Mouse (Mus musculus): Measurements from ENCODE around the gene Nicn1. TPM values are rescaled to one million over a fixed set of nuclear protein-coding genes. Genes with fewer than 3 reads are reported as not detected.

Gene Nicn1
- polyA plus RNA-seq, 1 experiment from 2014 or later: 45.0 TPM

DNA sequence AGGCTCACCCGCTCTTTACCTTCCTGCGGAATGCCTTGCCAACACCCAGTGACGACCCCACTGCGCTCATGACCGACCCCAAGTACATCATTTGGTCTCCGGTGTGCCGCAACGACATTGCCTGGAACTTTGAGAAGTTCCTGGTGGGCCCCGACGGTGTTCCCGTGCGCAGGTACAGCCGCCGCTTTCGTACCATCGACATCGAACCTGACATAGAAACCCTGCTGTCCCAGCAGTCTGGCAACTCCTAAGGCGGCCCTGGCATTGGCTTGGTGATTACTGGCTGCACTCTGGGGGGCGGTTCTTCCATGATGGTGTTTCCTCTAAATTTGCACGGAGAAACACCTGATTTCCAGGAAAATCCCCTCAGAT, 49.6 kb downstream of the Nicn1 start:
- peaks cover 18% of the 10 kb centered on the region for H3K36me3 ChIP-seq
- H3K27me3 ChIP-seq: no peaks in the 10 kb centered on the region
- 13% methylated on average over 20 of the region's 20 CpGs for WGBS
- peak overlapping the region; percentile 85 for H3K4me2 ChIP-seq
- peak overlapping the region; percentile 97 for H3K27ac ChIP-seq
- H3K4me1 ChIP-seq (replicated peaks): peaks cover 24% of the 10 kb centered on the region
- H3K9ac ChIP-seq (replicated peaks): peak overlapping the region; percentile 91
- peak overlapping the region; percentile 81 for H3K4me3 ChIP-seq (replicated peaks)
- no peak for ATAC-seq (ENCODE audit: insufficient number of reproducible peaks, insufficient read depth, low FRiP score, low TSS enrichment, low read depth)
- H3K9me3 ChIP-seq: no peaks in the 10 kb centered on the region

DNA sequence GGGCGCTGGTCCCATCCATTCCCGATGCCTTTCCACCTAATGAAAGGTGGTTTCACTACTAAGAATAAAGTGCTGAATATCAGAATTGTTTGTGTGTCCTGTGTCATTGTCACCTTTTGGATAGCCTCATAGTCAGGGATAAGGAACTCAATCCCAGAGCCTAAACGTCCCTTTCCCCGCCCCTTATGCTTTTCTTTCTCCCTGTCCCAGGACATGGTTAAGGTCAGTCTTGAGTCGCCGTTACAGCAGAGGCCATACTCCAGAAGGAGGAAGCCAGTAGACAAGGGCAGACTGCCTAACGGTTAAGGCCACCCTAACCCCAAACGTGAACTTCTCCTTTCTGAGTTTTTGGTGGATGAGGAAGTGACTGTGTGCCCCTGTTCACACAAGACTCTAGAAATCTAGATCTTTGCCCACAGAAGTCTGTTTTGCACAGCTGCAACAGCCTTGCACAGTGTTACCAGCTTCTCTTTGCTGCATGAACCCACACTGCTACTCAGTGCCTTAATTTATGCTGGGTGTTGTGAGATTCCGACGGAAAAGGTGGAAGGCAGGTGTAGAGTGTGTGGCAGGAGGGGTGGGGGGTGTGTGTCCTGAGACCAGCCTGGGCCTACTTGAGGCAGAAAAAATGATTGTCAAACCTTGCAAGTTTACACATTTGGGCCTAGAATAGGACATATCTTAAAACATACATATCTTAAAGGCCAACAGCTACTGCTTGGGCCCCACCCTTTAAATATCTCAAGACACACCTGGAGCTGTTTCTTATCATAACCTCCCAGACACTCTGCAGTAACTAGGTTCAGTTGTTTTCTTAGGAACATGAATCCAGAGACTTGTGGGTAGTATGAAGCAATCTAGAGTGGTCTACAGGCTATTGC, 50.3 kb downstream of the Nicn1 start:
- ATAC-seq (ENCODE audit: insufficient number of reproducible peaks, insufficient read depth, low FRiP score, low TSS enrichment, low read depth): no peak
- H3K27ac ChIP-seq: peak overlapping the region; percentile 97
- H3K4me1 ChIP-seq (replicated peaks): peaks cover 24% of the 10 kb centered on the region
- no peaks in the 10 kb centered on the region for H3K9me3 ChIP-seq
- peak overlapping the region; percentile 85 for H3K4me2 ChIP-seq
- H3K27me3 ChIP-seq: no peaks in the 10 kb centered on the region
- peak overlapping the region; percentile 81 for H3K4me3 ChIP-seq (replicated peaks)
- WGBS: 62% methylated on average over 10 of the region's 10 CpGs
- H3K9ac ChIP-seq (replicated peaks): peak overlapping the region; percentile 91
- H3K36me3 ChIP-seq: peaks cover 11% of the 10 kb centered on the region

DNA sequence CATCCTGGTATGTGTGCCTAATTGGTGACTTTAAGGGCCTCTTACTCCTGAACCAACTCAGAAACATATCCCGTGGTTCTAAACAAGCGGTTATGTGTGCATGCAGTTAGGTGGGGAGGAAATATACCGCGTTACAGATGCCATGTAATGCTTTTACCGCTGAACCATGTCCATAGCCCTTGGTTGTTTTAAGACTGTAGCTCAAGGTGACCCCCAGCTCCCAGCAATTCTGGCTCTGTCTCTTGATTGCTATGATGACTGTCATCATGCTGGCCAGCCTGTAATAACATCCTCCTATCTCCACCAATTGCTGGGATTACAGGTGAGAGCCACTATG, 50.9 kb downstream of the Nicn1 start:
- 84% methylated on average over 5 of the region's 5 CpGs for WGBS
- Histone ChIP-seq H3K27me3 (no peaks in the 10 kb centered on the region), H3K36me3 (peaks cover 5% of the 10 kb centered on the region), H3K9me3 (no peaks in the 10 kb centered on the region), H3K4me2 (no peak overlapping the region), H3K4me3 (replicated peaks) (no peak overlapping the region), H3K27ac (peak overlapping the region; percentile 7; the same call in 1 of the 2 replicates), H3K9ac (replicated peaks) (no peak overlapping the region), H3K4me1 (replicated peaks) (peaks cover 24% of the 10 kb centered on the region)
- no peak for ATAC-seq (ENCODE audit: insufficient number of reproducible peaks, insufficient read depth, low FRiP score, low TSS enrichment, low read depth)

DNA sequence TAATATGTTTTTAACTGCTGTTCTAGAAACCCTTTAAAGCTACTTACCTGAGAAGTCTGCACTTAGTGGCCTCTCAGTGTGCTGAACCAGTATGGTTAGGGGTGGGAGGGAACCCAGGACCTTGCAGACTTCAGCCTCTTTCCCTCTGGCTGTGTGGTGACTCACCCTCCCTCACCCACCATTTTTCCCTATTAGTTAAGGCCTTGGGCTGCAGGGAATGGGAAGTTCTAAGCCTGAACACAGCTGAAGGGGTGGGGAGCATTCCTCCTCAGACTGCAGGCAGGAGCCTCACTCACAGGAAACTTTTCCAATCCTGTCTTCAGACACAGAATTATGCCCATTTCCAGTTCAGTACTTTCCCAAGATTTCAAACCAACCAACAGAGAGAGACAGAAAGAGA, 51.6 kb downstream of the Nicn1 start:
- H3K9ac ChIP-seq (replicated peaks): no peak overlapping the region
- H3K4me2 ChIP-seq: no peak overlapping the region
- no peaks in the 10 kb centered on the region for H3K9me3 ChIP-seq
- no peak overlapping the region for H3K4me3 ChIP-seq (replicated peaks)
- no peak for ATAC-seq (ENCODE audit: insufficient number of reproducible peaks, insufficient read depth, low FRiP score, low TSS enrichment, low read depth)
- H3K27me3 ChIP-seq: no peaks in the 10 kb centered on the region
- peaks cover 4% of the 10 kb centered on the region; the same call in 1 of the 2 replicates for H3K36me3 ChIP-seq
- 0 out of 2 replicates have a peak overlapping the region, but pooled peaks have one; percentile 29 for H3K27ac ChIP-seq
- peaks cover 26% of the 10 kb centered on the region for H3K4me1 ChIP-seq (replicated peaks)

DNA sequence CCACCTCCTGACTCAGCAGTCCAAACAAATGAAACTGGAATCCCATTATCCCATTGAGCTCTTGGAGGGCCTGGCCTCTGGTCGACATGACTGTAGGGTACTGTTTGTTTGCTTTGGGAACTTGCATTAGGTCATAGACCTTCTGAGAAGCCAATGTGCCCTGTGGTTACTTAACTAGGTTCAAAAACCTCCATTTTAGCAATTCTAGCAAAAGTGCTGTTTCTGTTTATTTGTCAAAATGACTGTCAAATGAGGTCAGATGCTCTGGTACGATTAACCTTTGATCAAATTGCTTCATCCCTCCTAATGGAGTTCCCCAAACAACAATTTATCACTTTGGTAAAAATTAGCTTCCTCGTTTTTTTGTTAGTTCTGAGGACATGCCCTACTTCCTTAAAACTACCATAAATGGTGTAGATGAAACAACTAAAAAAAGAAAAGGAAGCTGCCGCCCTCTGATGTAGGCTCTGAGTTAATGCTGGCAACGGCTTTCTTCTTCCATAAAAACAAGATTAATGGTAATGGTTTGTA, 52.1 kb downstream of the Nicn1 start:
- H3K36me3 ChIP-seq: peaks cover 4% of the 10 kb centered on the region; the same call in 1 of the 2 replicates
- ATAC-seq (ENCODE audit: insufficient number of reproducible peaks, insufficient read depth, low FRiP score, low TSS enrichment, low read depth): no peak
- no peak overlapping the region for H3K9ac ChIP-seq (replicated peaks)
- no peak overlapping the region for H3K4me2 ChIP-seq
- 38% methylated on average over 5 of the region's 5 CpGs for WGBS
- H3K9me3 ChIP-seq: no peaks in the 10 kb centered on the region
- H3K27me3 ChIP-seq: no peaks in the 10 kb centered on the region
- no peak overlapping the region for H3K4me3 ChIP-seq (replicated peaks)
- peaks cover 28% of the 10 kb centered on the region for H3K4me1 ChIP-seq (replicated peaks)
- 0 out of 2 replicates have a peak overlapping the region, but pooled peaks have one; percentile 29 for H3K27ac ChIP-seq

DNA sequence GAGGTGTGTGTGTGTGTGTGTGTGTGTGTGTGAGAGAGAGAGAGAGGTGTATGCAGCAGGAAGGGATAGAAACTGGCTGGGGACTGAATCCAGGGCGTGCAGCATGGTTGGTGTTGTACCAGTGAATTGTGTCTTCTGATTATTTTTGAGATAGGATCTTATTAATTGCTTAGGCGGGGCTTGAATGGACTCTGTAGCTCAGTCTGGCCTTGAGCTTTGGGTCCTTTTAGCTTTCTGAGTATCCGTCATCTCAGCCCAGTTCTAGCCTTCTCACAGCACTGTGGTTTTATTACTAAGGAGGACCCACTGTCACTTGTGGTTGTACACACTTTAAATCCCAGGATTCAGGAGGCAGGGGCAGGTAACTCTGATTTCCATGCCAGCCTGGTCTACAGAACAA, 53.1 kb downstream of the Nicn1 start:
- Histone ChIP-seq H3K9me3 (no peaks in the 10 kb centered on the region), H3K27me3 (no peaks in the 10 kb centered on the region), H3K27ac (no peak overlapping the region), H3K36me3 (peaks cover 4% of the 10 kb centered on the region; the same call in 1 of the 2 replicates), H3K4me1 (replicated peaks) (peaks cover 27% of the 10 kb centered on the region), H3K4me3 (replicated peaks) (no peak overlapping the region), H3K9ac (replicated peaks) (no peak overlapping the region), H3K4me2 (no peak overlapping the region)
- no peak for ATAC-seq (ENCODE audit: insufficient number of reproducible peaks, insufficient read depth, low FRiP score, low TSS enrichment, low read depth)
- 78% methylated on average over 3 of the region's 3 CpGs for WGBS

DNA sequence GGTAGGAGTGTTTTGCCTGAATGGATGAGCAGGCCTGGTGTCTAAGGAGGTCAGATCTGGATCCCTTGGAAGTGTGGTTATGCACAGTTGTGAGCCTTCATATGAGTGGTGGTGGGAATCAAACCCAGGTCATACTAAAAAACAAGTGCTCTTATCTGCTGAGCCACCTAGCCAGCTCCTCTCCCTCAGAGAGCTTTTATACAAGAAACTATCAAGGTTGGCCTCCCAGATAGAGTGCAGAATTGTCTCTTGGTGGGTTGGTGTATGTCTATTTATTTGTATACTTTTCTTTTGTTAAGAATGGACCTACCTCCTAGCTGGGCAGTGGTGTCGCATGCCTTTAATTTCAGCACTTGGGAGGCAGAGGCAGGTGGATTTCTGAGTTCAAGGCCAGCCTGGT, 53.6 kb downstream of the Nicn1 start:
- Histone ChIP-seq H3K27me3 (no peaks in the 10 kb centered on the region), H3K36me3 (peaks cover 4% of the 10 kb centered on the region; the same call in 1 of the 2 replicates), H3K4me3 (replicated peaks) (no peak overlapping the region), H3K4me1 (replicated peaks) (peaks cover 27% of the 10 kb centered on the region), H3K27ac (no peak overlapping the region), H3K4me2 (no peak overlapping the region), H3K9ac (replicated peaks) (no peak overlapping the region), H3K9me3 (no peaks in the 10 kb centered on the region)
- no peak for ATAC-seq (ENCODE audit: insufficient number of reproducible peaks, insufficient read depth, low FRiP score, low TSS enrichment, low read depth)
- 89% methylated on average over 1 of the region's 1 CpGs for WGBS

DNA sequence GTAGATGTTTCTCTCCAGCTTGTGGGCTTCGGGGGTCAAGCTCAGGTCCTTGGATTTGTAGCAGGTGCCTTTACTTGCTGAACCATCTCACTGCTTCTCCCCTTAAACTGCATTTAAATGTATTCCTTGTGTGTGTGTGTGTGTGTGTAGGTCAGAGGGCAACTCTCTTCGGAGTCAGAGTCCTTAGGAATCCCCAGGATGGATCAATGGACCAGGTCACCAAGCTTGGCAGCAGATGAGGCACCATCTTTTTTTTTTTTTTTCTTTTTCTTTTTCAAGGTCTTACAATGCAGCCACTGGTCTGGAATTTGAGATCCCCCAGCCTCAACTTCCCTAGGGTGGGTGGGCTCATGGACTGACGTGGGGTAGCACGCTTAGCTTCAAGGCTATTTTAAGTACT, 54.2 kb downstream of the Nicn1 start:
- Histone ChIP-seq H3K4me1 (replicated peaks) (peaks cover 33% of the 10 kb centered on the region), H3K4me3 (replicated peaks) (no peak overlapping the region), H3K27ac (no peak overlapping the region), H3K36me3 (peaks cover 4% of the 10 kb centered on the region; the same call in 1 of the 2 replicates), H3K9ac (replicated peaks) (no peak overlapping the region), H3K27me3 (no peaks in the 10 kb centered on the region), H3K9me3 (no peaks in the 10 kb centered on the region), H3K4me2 (no peak overlapping the region)
- no peak for ATAC-seq (ENCODE audit: insufficient number of reproducible peaks, insufficient read depth, low FRiP score, low TSS enrichment, low read depth)
- WGBS: 80% methylated on average over 4 of the region's 4 CpGs

Other genes with a start within 250 kb of the Nicn1 start
- gene Gmppb, start 241.2 kb upstream of the Nicn1 start, polyA plus RNA-seq (2016; fragmentation: Nextera tagmentation; extraction: Ambion mirVana): 22.5 and 25.5 TPM in 2 replicates
- gene Amigo3, start 237.3 kb upstream of the Nicn1 start, polyA plus RNA-seq (2016; fragmentation: Nextera tagmentation; extraction: Ambion mirVana): 3.1 and 3.7 TPM in 2 replicates
- gene Mst1, start 210.0 kb upstream of the Nicn1 start, polyA plus RNA-seq (2016; fragmentation: Nextera tagmentation; extraction: Ambion mirVana): 0.18 and 0.51 TPM in 2 replicates
- gene Rnf123, start 207.1 kb upstream of the Nicn1 start, polyA plus RNA-seq (2016; fragmentation: Nextera tagmentation; extraction: Ambion mirVana): 30.5 and 38.0 TPM in 2 replicates
- gene Apeh, start 195.8 kb upstream of the Nicn1 start, polyA plus RNA-seq (2016; fragmentation: Nextera tagmentation; extraction: Ambion mirVana): 56.9 and 57.9 TPM in 2 replicates
- gene Bsn, start 100.0 kb upstream of the Nicn1 start, polyA plus RNA-seq (2016; fragmentation: Nextera tagmentation; extraction: Ambion mirVana): 1.1 and 1.2 TPM in 2 replicates
- 45.7 and 53.3 TPM in 2 replicates for gene Dag1, start 26.5 kb upstream of the Nicn1 start, polyA plus RNA-seq (2016; fragmentation: Nextera tagmentation; extraction: Ambion mirVana)
- gene Amt, start 6.4 kb downstream of the Nicn1 start, polyA plus RNA-seq (2016; fragmentation: Nextera tagmentation; extraction: Ambion mirVana): 13.3 and 17.0 TPM in 2 replicates
- gene Rhoa, start 15.7 kb downstream of the Nicn1 start, polyA plus RNA-seq (2016; fragmentation: Nextera tagmentation; extraction: Ambion mirVana): 324 and 387 TPM in 2 replicates
- 21.2 and 22.6 TPM in 2 replicates for gene Tcta, start 15.7 kb downstream of the Nicn1 start, polyA plus RNA-seq (2016; fragmentation: Nextera tagmentation; extraction: Ambion mirVana)
- 797 and 821 TPM in 2 replicates for gene Gpx1, start 48.5 kb downstream of the Nicn1 start, polyA plus RNA-seq (2016; fragmentation: Nextera tagmentation; extraction: Ambion mirVana)
- gene Usp4, start 57.4 kb downstream of the Nicn1 start, polyA plus RNA-seq (2016; fragmentation: Nextera tagmentation; extraction: Ambion mirVana): 117 and 118 TPM in 2 replicates
- 0.81 and 0.91 TPM in 2 replicates for gene 1700102P08Rik, start 102.4 kb downstream of the Nicn1 start, polyA plus RNA-seq (2016; fragmentation: Nextera tagmentation; extraction: Ambion mirVana)
- gene Ccdc36, start 138.1 kb downstream of the Nicn1 start, polyA plus RNA-seq (2016; fragmentation: Nextera tagmentation; extraction: Ambion mirVana): 2.1 and 2.4 TPM in 2 replicates
- gene BC048562, start 146.1 kb downstream of the Nicn1 start, polyA plus RNA-seq (2016; fragmentation: Nextera tagmentation; extraction: Ambion mirVana): not detected in 2 replicates
- gene Ccdc71, start 170.1 kb downstream of the Nicn1 start, polyA plus RNA-seq (2016; fragmentation: Nextera tagmentation; extraction: Ambion mirVana): 44.6 and 49.5 TPM in 2 replicates
- 33.0 and 36.0 TPM in 2 replicates for gene Klhdc8b, start 171.2 kb downstream of the Nicn1 start, polyA plus RNA-seq (2016; fragmentation: Nextera tagmentation; extraction: Ambion mirVana)
- 40.8 and 43.7 TPM in 2 replicates for gene Lamb2, start 189.3 kb downstream of the Nicn1 start, polyA plus RNA-seq (2016; fragmentation: Nextera tagmentation; extraction: Ambion mirVana)
- gene Usp19, start 200.2 kb downstream of the Nicn1 start, polyA plus RNA-seq (2016; fragmentation: Nextera tagmentation; extraction: Ambion mirVana): 99.3 and 99.7 TPM in 2 replicates
- 106 and 112 TPM in 2 replicates for gene Qars, start 217.3 kb downstream of the Nicn1 start, polyA plus RNA-seq (2016; fragmentation: Nextera tagmentation; extraction: Ambion mirVana)
- gene Qrich1, start 226.4 kb downstream of the Nicn1 start, polyA plus RNA-seq (2016; fragmentation: Nextera tagmentation; extraction: Ambion mirVana): 156 and 159 TPM in 2 replicates

Measured in limb, embryonic 12.5 days (tissue).